Mouse (Mus musculus): Measurements from ENCODE around the gene Rnf10. TPM values are rescaled to one million over a fixed set of nuclear protein-coding genes. Genes with fewer than 3 reads are reported as not detected.

The Rnf10 gene
- total RNA-seq, 2 experiments from 2014 or later, result 247 to 258 TPM

- peak; percentile 90 to 91 for DNase-seq (ENCODE audit: low spot score in 2 of 2)
- intact Hi-C loops (cut with DNase I), result no loop called here
These were observed 6.7 kb upstream of the Rnf10 start, which contains the start of gene Coq5 for GRCm38 (mm10) chr5:115279226-115280049. TSS of gene Coq5 (plus strand) at chr5:115279666.

DNA sequence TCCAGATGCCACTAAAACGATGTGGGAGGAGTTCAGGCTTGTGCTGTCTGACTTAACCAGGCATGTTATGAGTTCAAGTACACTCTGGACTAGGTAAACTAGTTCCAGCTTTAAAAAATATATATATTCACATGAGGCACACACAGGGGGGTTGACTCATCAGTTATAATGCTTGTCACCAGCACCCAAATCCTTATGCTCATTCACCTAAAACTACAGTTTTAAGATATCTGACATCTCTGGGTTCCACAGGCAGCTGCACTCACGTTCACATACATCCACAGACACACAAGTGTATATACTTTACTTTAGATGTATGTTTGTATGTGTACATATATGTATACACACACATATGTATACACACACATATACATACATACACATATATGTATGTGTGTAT is 6.1 kb upstream of the Rnf10 start:
- DNase-seq (ENCODE audit: low spot score in 2 of 2), result no peak
- intact Hi-C loops (cut with DNase I), result no loop called here

DNA sequence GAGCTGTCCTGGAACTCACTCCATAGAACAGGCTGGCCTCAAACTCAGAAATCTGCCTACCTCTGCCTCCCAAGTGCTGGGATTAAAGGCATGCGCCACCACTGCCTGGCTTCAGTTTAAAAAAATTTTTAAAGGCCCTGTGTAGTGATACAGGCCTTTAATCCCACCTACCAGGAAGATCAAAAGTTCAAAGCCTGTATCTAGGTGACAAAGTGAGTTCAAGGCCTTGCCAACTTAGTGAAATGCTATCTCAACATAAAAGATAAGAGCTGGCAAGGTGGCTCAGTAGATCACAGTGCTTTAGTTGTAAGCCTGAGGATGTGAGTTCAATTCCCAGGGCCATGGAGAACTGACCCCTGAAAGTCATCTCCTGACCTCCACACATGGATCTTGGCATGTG is 5.4 kb upstream of the Rnf10 start:
- intact Hi-C loops (cut with DNase I), result no loop called here
- DNase-seq (ENCODE audit: low spot score in 2 of 2), result no peak

GRCm38 (mm10) chr5:115275998-115276397 is 3.3 kb upstream of the Rnf10 start:
- no peak for DNase-seq (ENCODE audit: low spot score in 2 of 2)
- intact Hi-C loops (cut with DNase I), result loop anchor here (2.0 kb wide), 1 partner anchor 25 kb away; the partner anchor contains the start of gene Dynll1

DNA sequence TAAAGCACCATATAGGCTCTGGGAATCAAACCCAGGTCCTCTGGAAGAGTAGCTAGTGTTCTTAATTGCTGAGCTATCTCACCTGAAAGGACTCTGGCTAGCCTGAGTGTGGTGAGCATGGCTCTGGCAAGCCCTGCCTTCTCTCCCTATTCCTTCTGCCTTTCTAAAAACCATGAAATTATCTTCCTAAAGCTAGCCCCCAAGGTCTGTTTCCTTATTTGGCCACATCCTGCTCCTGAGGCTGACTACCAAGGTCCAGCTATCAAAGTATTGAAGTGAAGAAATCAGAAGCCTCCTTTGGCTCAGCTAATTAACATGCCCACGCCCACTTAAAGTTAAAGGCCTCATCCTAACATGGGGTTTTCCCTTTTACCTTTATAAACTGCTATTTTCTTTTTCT is 2.1 kb upstream of the Rnf10 start:
- intact Hi-C loops (cut with DNase I), result no loop called here
- no peak for DNase-seq (ENCODE audit: low spot score in 2 of 2)

DNA sequence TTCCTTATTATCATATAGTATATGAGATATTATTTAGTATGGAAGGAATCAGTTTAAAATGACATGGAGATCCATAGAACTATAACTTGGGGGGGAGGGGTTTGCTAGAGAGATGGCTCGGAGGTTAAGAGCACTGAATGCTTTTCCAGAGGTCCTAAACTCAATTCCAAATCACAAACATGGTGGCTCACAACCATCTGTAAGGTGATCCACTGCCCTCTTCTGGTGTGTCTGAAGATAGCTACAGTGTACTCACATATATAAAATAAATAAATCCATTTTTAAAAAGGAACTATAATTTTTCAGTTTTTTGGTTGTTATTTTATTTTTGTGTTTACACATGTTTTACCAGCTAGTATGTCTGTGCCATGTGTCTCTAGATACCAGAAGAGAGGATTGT is 1.7 kb upstream of the Rnf10 start:
- intact Hi-C loops (cut with DNase I), result no loop called here
- DNase-seq (ENCODE audit: low spot score in 2 of 2), result no peak

DNA sequence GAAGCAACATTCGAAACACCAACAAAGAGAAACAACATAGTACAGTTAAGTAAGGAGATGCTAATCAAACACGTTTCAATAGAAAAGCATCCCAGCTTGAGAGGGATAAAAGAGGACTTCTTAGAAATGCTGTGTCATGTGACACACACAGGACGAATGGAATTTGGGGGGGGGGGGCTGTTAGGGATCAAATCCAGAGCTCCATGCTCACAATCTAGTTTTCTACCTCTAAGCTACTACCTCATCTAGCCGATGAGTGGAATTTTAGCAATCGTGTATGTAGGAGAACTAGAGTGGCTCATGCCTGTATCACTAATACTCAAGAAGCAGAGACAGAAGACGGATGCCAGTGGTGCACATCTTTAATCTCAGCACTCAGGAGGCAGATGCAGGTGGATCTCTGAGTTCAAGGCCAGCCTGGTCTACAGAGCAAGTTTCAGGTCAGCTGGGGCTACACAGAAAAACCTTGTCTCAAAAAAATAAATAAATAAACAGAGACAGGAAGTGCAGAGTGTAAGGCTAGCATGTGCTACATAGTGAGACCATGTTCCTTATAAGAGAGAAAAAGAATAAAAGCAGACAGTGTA is 944 bp upstream of the Rnf10 start:
- no peak for DNase-seq (ENCODE audit: low spot score in 2 of 2)
- intact Hi-C loops (cut with DNase I), result no loop called here

DNA sequence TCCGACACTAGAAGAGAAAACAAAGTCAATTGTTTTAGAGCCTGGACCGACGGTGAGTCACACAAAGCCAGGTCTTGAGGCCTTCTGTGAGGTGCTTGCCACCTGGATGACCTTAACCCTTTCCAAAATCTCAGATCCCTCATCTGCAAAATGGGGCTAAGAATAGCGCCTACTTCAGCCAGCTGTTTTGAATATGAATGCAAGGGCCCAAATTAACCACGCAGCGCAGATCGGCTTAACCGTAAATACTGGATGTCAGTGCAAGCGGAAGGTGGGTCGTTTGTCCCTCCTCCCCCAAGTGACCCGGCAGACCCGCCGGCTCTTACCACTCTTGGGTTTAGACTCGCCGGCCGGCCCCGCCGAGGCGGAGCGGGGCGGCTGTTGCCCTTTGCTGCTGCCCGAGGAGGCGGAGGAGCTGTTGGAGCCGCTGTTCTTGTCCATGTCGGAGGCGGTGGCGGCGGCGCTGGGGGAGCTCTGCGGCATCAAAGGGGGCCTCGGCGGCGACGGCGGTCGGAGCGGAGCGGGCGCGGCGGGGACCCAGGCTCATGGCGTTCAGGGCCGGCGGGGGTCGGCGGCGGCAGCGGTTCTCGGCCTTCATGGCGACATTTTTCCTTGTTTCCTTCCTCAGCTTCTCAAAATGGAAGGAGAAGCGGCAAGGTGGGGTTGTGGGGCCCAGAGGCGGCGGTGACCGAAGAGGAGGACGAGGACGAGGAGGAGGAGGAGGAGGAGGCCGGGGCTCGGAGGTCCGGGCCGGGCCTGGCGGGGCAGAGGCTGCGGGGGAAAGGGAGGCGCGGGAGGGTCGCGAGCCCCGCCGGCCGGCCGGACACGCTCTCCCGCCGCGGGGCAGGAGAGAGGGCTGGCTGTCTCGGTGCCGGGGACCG is 527 bp downstream of the Rnf10 start:
- intact Hi-C loops (cut with DNase I), result no loop called here

DNA sequence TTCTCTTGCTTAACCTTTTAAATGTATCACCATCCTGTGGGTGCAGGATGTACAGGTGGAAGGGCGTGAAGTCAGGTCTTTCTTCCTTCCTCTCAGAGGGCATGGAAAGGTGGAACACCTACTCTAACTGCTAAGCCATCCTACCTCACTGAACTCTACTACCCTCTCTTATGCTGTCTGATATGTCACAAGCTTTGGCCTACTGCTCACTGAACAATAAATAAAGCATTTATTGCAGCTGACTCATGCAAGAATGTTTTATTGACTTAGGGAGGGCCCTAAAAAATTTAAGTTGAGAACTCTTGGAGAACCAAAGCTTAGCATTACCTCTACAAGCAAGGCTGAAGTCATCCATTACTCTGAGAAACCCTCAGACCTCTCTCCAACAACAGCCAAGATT is 2.7 kb downstream of the Rnf10 start:
- intact Hi-C loops (cut with DNase I), result no loop called here

More for the DNA sequence above, 527 bp downstream of the Rnf10 start:
- DNase-seq (ENCODE audit: low spot score in 2 of 2), result peak in 1 of 2 experiments; percentile 50

GRCm38 (mm10) chr5:115268266-115268665 is 4.4 kb downstream of the Rnf10 start:
- DNase-seq (ENCODE audit: low spot score in 2 of 2), result no peak
- intact Hi-C loops (cut with DNase I), result no loop called here

More for the DNA sequence above, 2.7 kb downstream of the Rnf10 start:
- DNase-seq (ENCODE audit: low spot score in 2 of 2), result no peak

DNA sequence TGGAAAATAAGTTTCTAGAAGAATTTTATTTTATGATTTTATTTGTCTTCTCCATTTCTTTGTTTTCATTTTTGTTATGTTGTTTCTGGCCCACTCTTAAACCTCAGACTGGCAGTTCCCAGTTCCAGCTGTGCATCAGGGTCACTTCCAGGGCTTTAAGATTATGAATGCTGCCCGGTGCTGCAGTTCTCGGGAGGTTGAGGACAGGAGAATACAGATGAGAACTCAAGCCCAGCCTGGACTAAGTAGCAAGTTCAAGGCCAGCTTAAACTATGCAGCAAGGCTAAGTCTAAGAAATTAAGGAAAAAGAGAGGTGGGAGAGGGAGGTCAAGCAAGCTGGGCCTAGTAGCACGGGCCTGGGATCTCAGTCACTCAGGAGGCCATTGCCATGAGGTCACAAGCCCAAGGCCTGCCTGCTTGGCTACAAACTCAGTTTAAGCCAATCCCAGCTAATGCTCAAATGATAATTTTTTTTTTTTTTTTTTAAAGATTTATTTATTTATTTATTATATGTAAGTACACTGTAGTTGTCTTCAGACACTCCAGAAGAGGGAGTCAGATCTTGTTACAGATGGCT is 5.1 kb downstream of the Rnf10 start:
- DNase-seq (ENCODE audit: low spot score in 2 of 2), result no peak
- intact Hi-C loops (cut with DNase I), result no loop called here

- intact Hi-C loops (cut with DNase I), result no loop called here
- DNase-seq (ENCODE audit: low spot score in 2 of 2), result no peak
These were observed 5.8 kb downstream of the Rnf10 start for GRCm38 (mm10) chr5:115266787-115267468.

- intact Hi-C loops (cut with DNase I), result no loop called here
These were observed 6.4 kb downstream of the Rnf10 start for GRCm38 (mm10) chr5:115266340-115266739.

GRCm38 (mm10) chr5:115262502-115263291 is 10.0 kb downstream of the Rnf10 start:
- intact Hi-C loops (cut with DNase I), result no loop called here
- no peak for DNase-seq (ENCODE audit: low spot score in 2 of 2)

More at GRCm38 (mm10) chr5:115266340-115266739, 6.4 kb downstream of the Rnf10 start:
- no peak for DNase-seq (ENCODE audit: low spot score in 2 of 2)

DNA sequence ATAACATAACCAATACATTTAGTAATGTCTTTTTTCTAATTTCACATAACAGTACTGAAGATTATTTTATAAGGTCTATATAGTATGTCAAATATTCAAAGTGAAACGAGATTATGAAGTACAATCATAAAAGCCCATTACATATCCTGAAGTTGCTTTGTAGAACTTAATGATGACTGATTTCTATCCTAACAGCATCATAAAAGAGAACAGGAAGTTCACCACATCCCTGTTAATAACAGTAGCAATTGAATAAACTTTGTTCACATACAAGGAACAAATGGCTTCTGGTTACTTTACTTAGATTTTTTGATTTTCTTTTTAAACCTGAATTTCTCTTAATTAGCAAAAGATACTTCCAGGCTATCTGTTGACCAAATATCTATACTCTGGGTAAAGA is 10.8 kb downstream of the Rnf10 start:
- intact Hi-C loops (cut with DNase I), result no loop called here
- DNase-seq (ENCODE audit: low spot score in 2 of 2), result no peak

DNA sequence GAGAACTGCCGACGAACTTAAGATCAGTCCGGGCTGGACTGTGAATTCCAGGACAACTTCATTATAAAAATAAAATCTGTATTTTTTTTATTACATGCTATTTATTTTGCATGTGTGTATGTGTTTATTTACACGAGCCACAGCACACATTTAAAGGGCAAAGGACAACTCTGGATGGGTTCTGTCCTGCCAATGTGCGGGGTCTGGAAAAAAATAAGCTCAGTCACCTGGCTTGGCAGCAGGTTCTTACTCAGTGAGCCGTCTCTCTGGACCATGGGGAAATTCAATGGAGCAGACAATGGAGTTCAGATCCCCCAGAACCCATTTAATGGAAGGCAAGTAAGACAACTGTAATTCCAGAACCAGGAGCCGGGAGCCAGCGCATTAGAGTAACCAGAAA is 11.6 kb downstream of the Rnf10 start:
- intact Hi-C loops (cut with DNase I), result no loop called here
- no peak for DNase-seq (ENCODE audit: low spot score in 2 of 2)

DNA sequence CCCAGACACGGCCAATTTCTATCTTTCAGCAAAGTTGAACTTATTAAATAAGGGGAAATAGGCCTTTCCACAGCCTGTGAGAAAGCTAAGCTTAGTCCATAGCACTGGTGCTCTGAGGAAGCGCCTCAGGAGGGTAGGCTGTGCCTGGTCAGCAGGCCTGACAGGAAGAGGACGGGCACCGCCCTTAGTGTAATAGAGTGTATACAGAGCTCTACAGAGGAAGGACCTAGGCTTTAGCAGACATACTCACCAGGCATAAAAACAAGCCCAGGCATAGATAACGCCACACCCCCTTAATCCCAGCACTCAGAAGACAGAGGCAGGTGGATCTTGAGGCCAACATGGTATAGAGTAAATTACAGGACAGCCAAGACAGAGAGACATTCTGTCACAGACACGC is 12.3 kb downstream of the Rnf10 start:
- intact Hi-C loops (cut with DNase I), result no loop called here
- DNase-seq (ENCODE audit: low spot score in 2 of 2), result no peak

GRCm38 (mm10) chr5:115256909-115257546 is 15.7 kb downstream of the Rnf10 start:
- no peak for DNase-seq (ENCODE audit: low spot score in 2 of 2)
- intact Hi-C loops (cut with DNase I), result no loop called here

Measured in left cerebral cortex, postnatal 36 days (tissue).